Mouse (Mus musculus): ENCODE measurements around the gene Ppp1r1b.

Gene Ppp1r1b

GRCm38 (mm10) chr11:98328371-98329069 is 19.7 kb upstream of the Ppp1r1b start:
- DNase-seq: peak; percentile 58

GRCm38 (mm10) chr11:98329081-98329959 is 18.9 kb upstream of the Ppp1r1b start, which contains the start of gene Neurod2:
Gene Neurod2, minus strand, starts transcription at chr11:98329648.
- DNase-seq: peak; percentile 81

DNA sequence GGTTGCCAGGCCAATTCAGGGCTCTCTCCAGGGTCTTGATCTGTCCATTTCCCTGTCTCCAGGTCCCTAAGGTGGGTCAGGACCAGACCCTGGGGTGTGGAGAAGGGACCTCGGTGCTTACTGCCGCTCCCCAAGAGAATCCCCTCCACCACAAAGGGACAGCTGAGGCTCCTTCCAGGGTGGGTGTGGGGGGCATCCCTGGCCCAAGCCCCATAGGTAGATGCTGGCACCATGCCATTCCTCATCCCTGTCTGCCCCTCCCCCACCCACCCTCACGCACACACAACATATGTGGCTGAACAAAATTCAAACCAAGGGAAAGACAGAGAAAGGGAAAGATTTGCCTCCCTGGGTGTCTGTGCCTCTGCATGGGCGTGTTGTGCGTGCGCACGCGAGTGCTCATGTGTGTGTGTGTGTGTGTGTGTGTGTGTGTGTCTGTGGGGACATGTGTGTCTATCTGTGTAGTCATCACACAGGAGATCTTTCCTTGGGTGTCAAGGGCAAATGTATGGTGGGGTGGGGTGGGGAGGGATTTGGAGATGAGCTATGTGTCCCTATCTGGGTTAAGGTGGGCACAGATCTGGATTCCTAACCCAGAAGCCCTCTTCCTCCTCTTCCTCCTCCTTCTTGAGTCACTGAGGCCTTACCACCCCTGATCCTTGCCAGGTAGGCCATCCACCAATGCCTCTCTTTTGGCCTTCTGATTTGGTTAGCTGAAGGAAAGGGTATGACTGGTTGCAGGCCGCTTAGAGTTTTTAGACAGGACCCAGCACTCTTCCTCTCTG is 18.1 kb upstream of the Ppp1r1b start:
- no peak for DNase-seq

DNA sequence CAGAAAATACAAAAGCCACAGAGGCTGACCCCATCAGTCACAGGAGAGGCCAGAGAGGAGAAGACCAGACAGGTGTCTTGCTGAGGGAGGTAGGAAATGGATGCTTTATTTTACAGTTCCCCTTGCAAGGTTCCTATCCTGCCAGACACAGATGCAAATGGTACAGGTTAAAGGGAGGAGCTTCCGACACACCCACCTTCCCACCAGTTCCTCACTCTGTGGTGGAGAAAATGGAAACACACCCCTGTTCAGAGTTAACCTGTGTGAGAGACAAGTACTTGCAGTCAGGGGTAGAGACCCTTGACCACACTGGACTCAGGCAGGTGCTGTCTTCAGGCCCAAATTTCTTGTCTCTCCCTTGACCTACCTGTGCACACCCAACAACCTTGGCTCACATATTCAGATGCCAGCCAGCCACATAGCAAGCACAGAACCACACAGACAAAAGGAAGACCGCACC is 17.4 kb upstream of the Ppp1r1b start:
- DNase-seq: no peak

GRCm38 (mm10) chr11:98331401-98331800 is 16.8 kb upstream of the Ppp1r1b start:
- DNase-seq: no peak

- no peak for DNase-seq
Measured at GRCm38 (mm10) chr11:98332186-98332585, 16.0 kb upstream of the Ppp1r1b start.

- no peak for DNase-seq
Measured at GRCm38 (mm10) chr11:98332841-98333240, 15.4 kb upstream of the Ppp1r1b start.

DNA sequence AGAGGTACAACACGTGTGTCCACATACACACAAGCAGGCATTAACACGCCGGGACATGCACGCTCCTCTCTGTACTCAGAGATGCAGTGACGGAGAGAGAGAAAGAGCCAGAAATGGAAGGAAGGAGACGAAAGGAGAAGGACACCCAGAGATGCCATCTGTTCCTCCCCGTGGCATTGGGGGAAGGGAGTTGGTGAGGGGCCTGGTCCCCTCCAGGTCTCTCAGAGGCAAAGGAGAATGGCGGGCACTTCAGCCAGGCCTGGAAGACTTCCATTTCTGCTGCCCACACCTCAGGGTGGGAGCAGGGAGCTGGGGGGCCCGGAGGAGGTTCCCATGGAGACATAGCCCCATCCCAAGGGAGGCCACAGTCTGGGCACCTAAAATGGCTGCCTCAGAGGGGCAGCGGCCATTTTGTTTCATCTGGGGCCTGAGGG is 14.9 kb upstream of the Ppp1r1b start:
- DNase-seq: no peak

GRCm38 (mm10) chr11:98333981-98334741 is 14.0 kb upstream of the Ppp1r1b start:
- DNase-seq: no peak

- DNase-seq: no peak
Measured at GRCm38 (mm10) chr11:98335250-98335649, 13.0 kb upstream of the Ppp1r1b start.

DNA sequence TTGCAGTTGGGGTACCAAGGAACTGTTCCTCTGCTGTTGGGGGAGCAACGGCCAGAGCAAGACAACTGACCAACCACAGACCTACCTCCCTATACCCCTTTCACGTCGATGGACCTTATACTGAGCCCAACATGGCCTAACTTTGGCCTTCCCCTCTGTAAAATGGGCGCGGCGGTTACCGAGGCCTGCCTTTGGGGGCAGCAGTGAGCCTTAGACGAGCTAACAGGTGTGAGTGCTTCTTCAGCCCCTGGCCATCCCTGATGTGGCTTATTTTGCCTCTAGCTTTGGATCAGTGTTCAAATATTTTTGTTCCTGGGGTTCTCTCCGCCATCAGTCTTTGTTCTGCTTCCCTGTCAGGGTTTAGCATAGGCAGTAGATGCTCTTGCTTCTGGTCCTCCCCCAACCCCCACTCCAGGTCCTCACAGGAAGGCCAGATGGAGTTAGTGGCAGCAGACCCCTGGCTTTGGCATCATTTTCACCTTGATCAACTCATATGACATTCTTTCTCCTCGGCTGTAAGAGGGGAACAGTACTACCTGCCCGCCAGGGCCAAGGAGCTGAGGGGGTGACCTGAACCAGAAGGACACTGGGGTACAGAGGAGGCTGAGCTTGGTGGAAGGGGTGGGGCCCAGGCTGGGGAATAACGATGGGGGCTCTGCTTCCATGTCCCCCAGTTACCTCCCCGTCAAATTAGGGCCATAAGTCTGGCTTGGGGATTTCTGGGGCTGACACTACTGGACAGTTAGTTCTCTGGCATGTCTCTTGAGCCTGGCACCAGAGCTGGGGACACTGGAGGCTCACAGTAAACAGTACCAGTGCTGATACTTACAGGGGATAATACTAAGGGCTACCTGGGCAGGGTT is 11.7 kb upstream of the Ppp1r1b start:
- no peak for DNase-seq

DNA sequence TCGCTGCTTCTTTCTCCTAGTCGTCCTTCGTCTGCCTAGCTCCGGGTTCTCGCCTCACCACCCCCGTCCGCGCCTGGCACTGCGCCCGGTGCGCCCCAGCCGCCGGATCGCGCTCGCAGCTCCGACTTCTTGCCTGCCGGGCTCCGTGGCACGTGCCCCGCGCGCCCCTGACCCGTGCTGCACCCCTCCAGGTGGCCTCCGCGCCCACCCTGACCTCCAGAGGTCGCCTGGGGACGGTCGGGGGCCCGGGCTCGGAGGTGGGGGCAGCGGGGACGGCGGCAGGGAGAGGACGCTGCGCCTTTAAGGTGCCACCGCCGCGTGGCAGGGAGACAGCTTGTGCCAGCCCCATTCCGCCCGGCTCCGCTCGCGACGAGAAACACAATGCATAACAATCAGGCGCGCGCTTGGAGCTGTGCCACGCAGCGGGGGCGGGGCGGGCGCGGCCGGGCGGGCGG is 9.7 kb upstream of the Ppp1r1b start:
- peak; percentile 89 for DNase-seq

- DNase-seq: no peak
Measured at GRCm38 (mm10) chr11:98339071-98339501, 9.1 kb upstream of the Ppp1r1b start.

- no peak for DNase-seq
Measured at GRCm38 (mm10) chr11:98339679-98340287, 8.4 kb upstream of the Ppp1r1b start.

DNA sequence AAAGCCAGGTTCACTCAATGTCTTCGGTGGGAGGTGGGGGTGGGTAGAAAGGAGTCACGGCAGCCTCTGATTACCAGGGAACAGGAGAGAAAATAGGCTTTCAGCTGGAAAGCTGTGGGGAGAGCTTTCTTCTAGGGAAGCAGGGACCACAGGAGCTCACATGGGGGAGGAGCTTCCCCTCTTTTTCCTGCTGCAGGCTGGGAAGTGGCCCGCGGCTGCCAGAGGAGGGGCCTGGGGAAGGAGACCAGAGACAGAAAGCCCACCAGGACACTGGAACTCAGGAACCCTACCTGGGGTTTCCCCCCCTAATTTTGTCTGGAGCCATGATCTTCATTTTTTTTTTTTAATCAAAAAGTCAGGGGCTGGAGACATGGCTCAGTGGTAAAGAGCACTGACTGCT is 7.6 kb upstream of the Ppp1r1b start:
- no peak for DNase-seq

DNA sequence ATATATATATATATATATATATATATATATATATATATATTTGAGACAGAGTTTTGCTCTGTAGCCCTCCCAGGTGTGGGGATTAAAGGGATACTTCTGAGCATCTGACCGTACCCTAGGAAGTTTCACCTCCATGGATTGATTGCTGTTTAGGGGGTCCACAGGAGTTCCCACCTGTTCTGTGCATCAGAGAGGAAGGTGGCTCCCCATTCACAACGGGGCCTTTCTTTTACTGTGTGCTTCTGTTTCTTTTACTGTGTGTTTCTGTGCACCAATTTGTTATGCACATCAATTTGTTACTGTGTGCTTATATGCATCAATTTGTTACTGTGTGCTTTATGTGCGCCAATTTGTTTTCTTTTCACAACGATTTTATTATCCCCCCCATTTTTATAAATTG is 7.0 kb upstream of the Ppp1r1b start:
- no peak for DNase-seq

- DNase-seq: peak; percentile 92
Measured at GRCm38 (mm10) chr11:98342000-98342945, 5.9 kb upstream of the Ppp1r1b start.

- DNase-seq: peak; percentile 84
Measured at GRCm38 (mm10) chr11:98345253-98345652, 3.0 kb upstream of the Ppp1r1b start.

- peak; percentile 59 for DNase-seq
Measured at GRCm38 (mm10) chr11:98346168-98346567, 2.0 kb upstream of the Ppp1r1b start.
